Mouse (Mus musculus): ENCODE measurements around the gene Cers5. TPM values are rescaled to one million over a fixed set of nuclear protein-coding genes. Genes with fewer than 3 reads are reported as not detected.

Cers5 gene
- polyA plus RNA-seq, 1 experiment from 2014 or later, result 77.0 TPM

DNA sequence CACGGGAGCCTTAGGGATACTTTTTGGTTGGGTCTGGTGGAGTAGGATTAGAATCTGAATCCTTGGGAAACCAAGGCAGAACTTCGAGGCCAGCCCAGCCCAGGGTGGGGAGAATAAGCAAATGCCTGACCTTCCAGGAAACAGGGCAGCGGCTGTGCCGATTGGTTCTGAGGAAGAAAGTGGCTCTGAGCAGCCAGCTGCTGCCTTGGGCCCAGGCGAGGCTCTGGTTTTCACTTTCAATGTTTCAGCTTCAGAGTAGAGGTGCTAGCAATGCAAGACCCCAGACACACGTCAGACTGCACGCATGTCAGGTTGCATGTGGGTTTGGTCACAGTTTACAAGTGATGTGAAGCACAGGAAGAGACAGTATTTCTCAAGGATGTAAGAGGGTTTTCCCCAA lies 39.4 kb upstream of the Cers5 start:
- WGBS, result 48% methylated on average over 7 of the region's 7 CpGs
- H3K4me1 ChIP-seq (ENCODE audit: control insufficient read depth, insufficient read depth, low read length), result 0 out of 2 replicates have a peak, but pooled peaks cover 2% of the 10 kb centered on the region
- H3K9ac ChIP-seq (replicated peaks; ENCODE audit: low read depth, low read length), result no peak overlapping the region
- peak overlapping the region; percentile 45 for H3K27ac ChIP-seq (ENCODE audit: low read length)
- no peaks in the 10 kb centered on the region for H3K9me3 ChIP-seq (ENCODE audit: control insufficient read depth, low read depth, low read length)
- no peak overlapping the region for H3K4me3 ChIP-seq (ENCODE audit: low read depth, low read length)
- no peak overlapping the region for H3K4me2 ChIP-seq (replicated peaks; ENCODE audit: low read depth, low read length)
- H3K36me3 ChIP-seq (ENCODE audit: control insufficient read depth, insufficient read depth, low read length), result peaks cover 26% of the 10 kb centered on the region; the same call in 1 of the 2 replicates
- no peak for ATAC-seq (ENCODE audit: insufficient number of reproducible peaks, insufficient read depth, low FRiP score, low read depth)
- no peaks in the 10 kb centered on the region for H3K27me3 ChIP-seq (ENCODE audit: control insufficient read depth, insufficient read depth, low read length)

DNA sequence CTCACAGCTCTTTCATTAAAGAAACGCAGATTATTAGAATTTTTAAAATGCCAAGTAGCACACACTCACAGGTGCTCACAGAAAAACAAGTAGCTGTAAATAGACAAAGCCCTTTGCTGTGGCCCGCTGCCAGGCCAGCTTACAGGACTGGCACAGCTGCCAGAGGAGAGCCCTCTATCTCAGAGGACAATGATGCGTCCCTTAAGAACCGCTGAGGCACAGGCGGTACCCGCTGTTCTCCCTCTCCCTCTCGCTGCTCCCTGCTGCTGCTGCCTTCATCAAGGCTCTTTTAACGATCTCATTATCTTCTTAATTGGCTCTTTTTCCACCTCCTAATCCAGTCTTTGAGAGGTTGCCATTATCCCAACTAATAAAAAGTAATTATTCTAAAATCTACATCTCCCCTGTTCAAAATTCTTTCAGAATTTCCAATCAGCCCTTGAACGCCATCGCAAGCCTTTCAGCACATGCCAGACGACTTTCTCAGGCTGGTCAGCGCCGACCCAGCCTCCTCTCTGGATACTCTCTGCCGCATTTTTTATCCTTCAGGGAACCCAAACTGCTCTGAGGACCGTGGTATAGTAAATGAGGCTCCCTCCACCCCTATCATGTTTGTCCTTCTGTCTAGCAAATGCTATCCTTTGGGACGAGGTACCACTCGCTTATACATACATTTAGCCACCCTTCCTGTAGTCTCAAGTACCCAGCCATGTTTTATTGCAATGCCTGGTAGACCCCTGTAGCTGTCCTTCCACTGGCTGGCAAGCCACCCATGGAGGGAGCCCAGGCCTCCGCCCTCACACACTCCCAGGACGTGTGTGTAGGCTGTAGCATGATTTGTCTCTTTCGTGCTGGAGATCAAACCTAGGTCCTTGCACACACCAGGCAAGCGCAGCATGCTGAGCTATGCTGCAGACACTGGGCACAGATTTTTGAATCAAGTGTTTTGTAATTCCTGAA lies 35.4 kb upstream of the Cers5 start:
- H3K4me2 ChIP-seq (replicated peaks; ENCODE audit: low read depth, low read length), result no peak overlapping the region
- H3K9ac ChIP-seq (replicated peaks; ENCODE audit: low read depth, low read length), result no peak overlapping the region
- H3K36me3 ChIP-seq (ENCODE audit: control insufficient read depth, insufficient read depth, low read length), result peaks cover 37% of the 10 kb centered on the region
- no peak for ATAC-seq (ENCODE audit: insufficient number of reproducible peaks, insufficient read depth, low FRiP score, low read depth)
- H3K4me3 ChIP-seq (ENCODE audit: low read depth, low read length), result no peak overlapping the region
- H3K27me3 ChIP-seq (ENCODE audit: control insufficient read depth, insufficient read depth, low read length), result no peaks in the 10 kb centered on the region
- H3K9me3 ChIP-seq (ENCODE audit: control insufficient read depth, low read depth, low read length), result no peaks in the 10 kb centered on the region
- 0 out of 2 replicates have a peak, but pooled peaks cover 2% of the 10 kb centered on the region for H3K4me1 ChIP-seq (ENCODE audit: control insufficient read depth, insufficient read depth, low read length)
- peak overlapping the region; percentile 11; the same call in 1 of the 2 replicates for H3K27ac ChIP-seq (ENCODE audit: low read length)
- 71% methylated on average over 21 of the region's 21 CpGs for whole genome bisulfite sequencing

DNA sequence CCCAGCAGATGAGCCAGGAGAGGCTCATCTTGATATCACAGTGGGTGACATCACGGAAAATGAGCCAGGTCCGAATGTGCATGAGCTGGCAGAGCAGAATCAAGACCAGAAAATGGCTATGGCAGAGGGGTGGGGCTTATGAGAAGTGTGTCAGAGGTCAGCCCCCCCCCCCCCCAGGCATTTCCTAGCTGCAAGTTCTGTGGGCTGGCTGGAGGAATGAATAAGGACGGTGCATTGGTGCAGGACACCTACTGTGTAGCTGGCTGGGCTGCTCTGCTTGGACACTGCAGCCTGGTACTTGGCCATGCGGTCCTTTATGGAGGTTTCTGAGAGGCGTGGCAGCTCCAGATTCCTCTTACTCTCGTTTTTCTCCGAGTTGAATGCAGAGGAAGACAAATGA lies 33.5 kb upstream of the Cers5 start:
- WGBS, result 47% methylated on average over 7 of the region's 7 CpGs
- H3K4me2 ChIP-seq (replicated peaks; ENCODE audit: low read depth, low read length), result no peak overlapping the region
- no peak overlapping the region for H3K27ac ChIP-seq (ENCODE audit: low read length)
- H3K36me3 ChIP-seq (ENCODE audit: control insufficient read depth, insufficient read depth, low read length), result peaks cover 48% of the 10 kb centered on the region
- no peak overlapping the region for H3K9ac ChIP-seq (replicated peaks; ENCODE audit: low read depth, low read length)
- H3K4me3 ChIP-seq (ENCODE audit: low read depth, low read length), result no peak overlapping the region
- H3K4me1 ChIP-seq (ENCODE audit: control insufficient read depth, insufficient read depth, low read length), result no peaks in the 10 kb centered on the region
- no peaks in the 10 kb centered on the region for H3K9me3 ChIP-seq (ENCODE audit: control insufficient read depth, low read depth, low read length)
- ATAC-seq (ENCODE audit: insufficient number of reproducible peaks, insufficient read depth, low FRiP score, low read depth), result no peak
- no peaks in the 10 kb centered on the region for H3K27me3 ChIP-seq (ENCODE audit: control insufficient read depth, insufficient read depth, low read length)

DNA sequence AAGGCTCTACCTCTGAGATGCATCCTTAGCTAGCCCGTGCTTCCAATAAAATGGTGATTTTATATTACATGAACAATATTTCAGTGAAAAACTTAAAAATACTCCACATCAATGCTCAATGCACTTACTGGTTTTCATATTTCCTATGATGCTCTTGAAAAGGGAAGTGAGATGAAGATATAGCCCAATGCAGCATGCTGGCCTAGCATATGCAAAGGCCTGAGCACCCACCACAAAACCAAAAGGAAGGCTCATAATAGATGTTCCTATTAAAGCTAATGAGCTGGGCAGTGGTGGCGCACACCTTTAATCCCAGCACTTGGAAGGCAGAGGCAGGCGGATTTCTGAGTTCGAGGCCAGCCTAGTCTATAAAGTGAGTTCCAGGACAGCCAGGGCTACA lies 33.0 kb upstream of the Cers5 start:
- no peak for ATAC-seq (ENCODE audit: insufficient number of reproducible peaks, insufficient read depth, low FRiP score, low read depth)
- Histone ChIP-seq H3K27me3 (ENCODE audit: control insufficient read depth, insufficient read depth, low read length) (no peaks in the 10 kb centered on the region), H3K4me1 (ENCODE audit: control insufficient read depth, insufficient read depth, low read length) (no peaks in the 10 kb centered on the region), H3K4me3 (ENCODE audit: low read depth, low read length) (no peak overlapping the region), H3K4me2 (replicated peaks; ENCODE audit: low read depth, low read length) (no peak overlapping the region), H3K27ac (ENCODE audit: low read length) (no peak overlapping the region), H3K9me3 (ENCODE audit: control insufficient read depth, low read depth, low read length) (no peaks in the 10 kb centered on the region), H3K9ac (replicated peaks; ENCODE audit: low read depth, low read length) (no peak overlapping the region), H3K36me3 (ENCODE audit: control insufficient read depth, insufficient read depth, low read length) (peaks cover 48% of the 10 kb centered on the region)
- 93% methylated on average over 4 of the region's 4 CpGs for WGBS

DNA sequence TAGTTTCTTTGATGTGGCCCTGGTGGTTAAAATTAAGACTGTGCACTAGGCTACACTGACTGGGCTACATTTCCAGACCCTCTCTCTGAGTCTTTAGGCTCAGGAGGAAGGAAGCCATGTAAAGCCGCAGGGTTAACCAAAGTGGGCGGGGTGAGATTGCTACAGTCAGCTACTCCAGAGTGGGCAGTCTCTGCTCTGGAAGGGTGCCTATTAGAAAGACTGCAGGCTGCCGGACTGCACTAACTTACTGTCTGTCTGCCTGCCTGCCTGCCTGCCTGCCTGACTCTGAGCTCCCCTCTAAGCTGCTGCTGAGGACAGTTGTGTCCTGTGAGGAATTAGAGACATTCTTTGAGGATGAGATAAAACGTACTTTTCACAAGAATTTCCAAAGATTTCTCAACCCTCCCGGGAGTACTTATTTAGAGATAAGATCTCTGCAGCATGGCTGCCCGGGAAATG lies 30.5 kb upstream of the Cers5 start:
- H3K9me3 ChIP-seq (ENCODE audit: control insufficient read depth, low read depth, low read length), result no peaks in the 10 kb centered on the region
- WGBS, result 13% methylated on average over 6 of the region's 6 CpGs
- no peak overlapping the region for H3K4me3 ChIP-seq (ENCODE audit: low read depth, low read length)
- no peak overlapping the region for H3K4me2 ChIP-seq (replicated peaks; ENCODE audit: low read depth, low read length)
- no peak overlapping the region for H3K9ac ChIP-seq (replicated peaks; ENCODE audit: low read depth, low read length)
- no peaks in the 10 kb centered on the region for H3K27me3 ChIP-seq (ENCODE audit: control insufficient read depth, insufficient read depth, low read length)
- 0 out of 2 replicates have a peak, but pooled peaks have one; percentile 42 for ATAC-seq (ENCODE audit: insufficient number of reproducible peaks, insufficient read depth, low FRiP score, low read depth)
- H3K4me1 ChIP-seq (ENCODE audit: control insufficient read depth, insufficient read depth, low read length), result no peaks in the 10 kb centered on the region
- H3K36me3 ChIP-seq (ENCODE audit: control insufficient read depth, insufficient read depth, low read length), result peaks cover 47% of the 10 kb centered on the region
- peak overlapping the region; percentile 3; the same call in 1 of the 2 replicates for H3K27ac ChIP-seq (ENCODE audit: low read length)

DNA sequence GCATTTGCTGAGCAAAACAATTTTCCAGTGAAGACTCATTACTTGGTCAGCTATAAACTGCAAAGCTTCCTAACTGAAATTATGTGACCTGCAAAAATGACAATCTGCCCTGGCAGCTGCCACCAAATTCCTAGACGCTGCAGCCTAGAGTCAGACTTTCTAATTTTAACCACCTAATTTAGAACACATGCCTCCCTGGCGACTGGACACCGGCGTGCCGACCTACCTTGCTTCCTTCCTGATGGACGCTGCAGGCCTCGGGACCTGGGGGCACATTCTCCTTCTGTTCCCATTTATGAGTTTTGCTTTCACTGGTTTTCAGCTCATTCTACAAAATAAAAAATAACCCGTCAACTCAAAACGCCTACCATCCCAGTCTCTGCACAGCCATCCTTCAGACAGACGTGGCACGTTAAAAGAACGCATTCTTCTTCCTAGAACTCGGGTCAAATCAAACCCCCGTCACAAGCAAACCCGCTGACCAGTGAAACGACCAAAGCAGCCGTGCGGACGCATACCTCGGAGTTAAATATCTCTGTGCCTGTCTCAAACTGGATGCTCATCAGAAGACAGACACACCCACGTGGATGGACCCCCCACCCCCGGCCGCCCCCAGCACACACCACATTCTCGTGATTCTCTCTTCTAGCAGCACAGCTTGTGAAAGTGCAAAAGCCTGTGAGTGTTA lies 29.3 kb upstream of the Cers5 start:
- ATAC-seq (ENCODE audit: insufficient number of reproducible peaks, insufficient read depth, low FRiP score, low read depth), result no peak
- WGBS, result 51% methylated on average over 24 of the region's 24 CpGs
- Histone ChIP-seq H3K27ac (ENCODE audit: low read length) (no peak overlapping the region), H3K4me3 (ENCODE audit: low read depth, low read length) (no peak overlapping the region), H3K36me3 (ENCODE audit: control insufficient read depth, insufficient read depth, low read length) (peaks cover 40% of the 10 kb centered on the region), H3K4me2 (replicated peaks; ENCODE audit: low read depth, low read length) (no peak overlapping the region), H3K27me3 (ENCODE audit: control insufficient read depth, insufficient read depth, low read length) (no peaks in the 10 kb centered on the region), H3K4me1 (ENCODE audit: control insufficient read depth, insufficient read depth, low read length) (no peaks in the 10 kb centered on the region), H3K9ac (replicated peaks; ENCODE audit: low read depth, low read length) (no peak overlapping the region), H3K9me3 (ENCODE audit: control insufficient read depth, low read depth, low read length) (no peaks in the 10 kb centered on the region)

DNA sequence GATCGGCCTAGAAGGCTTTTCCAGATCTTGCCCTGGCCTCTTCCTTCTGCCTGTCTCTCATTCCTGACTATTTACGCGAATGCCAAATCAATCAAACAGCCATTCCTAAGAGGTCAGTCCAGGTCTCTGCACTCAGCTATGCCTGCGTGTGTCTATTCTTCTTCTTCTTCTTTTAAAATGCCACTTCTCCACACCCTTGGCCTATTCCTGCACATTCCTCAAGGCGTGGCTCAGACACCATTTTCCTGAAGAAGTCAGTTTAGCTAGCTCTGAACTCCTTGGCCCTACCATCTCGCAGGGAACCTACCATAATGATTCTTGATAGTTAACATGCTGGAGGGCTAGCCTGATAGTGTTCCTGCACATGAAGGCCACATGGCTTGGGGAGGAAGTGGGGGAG lies 27.0 kb upstream of the Cers5 start:
- no peaks in the 10 kb centered on the region for H3K9me3 ChIP-seq (ENCODE audit: control insufficient read depth, low read depth, low read length)
- no peak overlapping the region for H3K27ac ChIP-seq (ENCODE audit: low read length)
- 42% methylated on average over 6 of the region's 6 CpGs for whole genome bisulfite sequencing
- H3K9ac ChIP-seq (replicated peaks; ENCODE audit: low read depth, low read length), result no peak overlapping the region
- H3K27me3 ChIP-seq (ENCODE audit: control insufficient read depth, insufficient read depth, low read length), result no peaks in the 10 kb centered on the region
- H3K4me1 ChIP-seq (ENCODE audit: control insufficient read depth, insufficient read depth, low read length), result no peaks in the 10 kb centered on the region
- peaks cover 19% of the 10 kb centered on the region for H3K36me3 ChIP-seq (ENCODE audit: control insufficient read depth, insufficient read depth, low read length)
- no peak overlapping the region for H3K4me2 ChIP-seq (replicated peaks; ENCODE audit: low read depth, low read length)
- H3K4me3 ChIP-seq (ENCODE audit: low read depth, low read length), result no peak overlapping the region
- ATAC-seq (ENCODE audit: insufficient number of reproducible peaks, insufficient read depth, low FRiP score, low read depth), result no peak

DNA sequence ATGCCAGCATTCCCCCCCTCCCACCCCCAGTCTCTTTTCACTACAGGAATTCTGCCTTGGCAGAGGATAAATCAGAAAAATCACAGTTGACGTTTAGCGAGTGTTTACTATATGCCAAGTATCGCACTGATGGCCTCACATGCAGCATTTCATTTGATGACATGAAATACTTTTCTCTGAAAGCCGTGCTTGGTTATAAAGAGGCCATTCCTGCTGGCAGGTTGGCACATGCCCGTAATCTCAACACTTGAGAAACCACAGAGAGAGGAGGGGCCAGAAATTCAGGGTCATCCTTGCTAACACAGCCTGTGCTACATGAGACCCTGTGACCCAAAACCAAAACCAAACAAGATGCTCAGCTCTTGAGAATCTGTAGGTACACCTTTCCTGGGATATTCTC lies 25.2 kb upstream of the Cers5 start:
- Histone ChIP-seq H3K9ac (replicated peaks; ENCODE audit: low read depth, low read length) (no peak overlapping the region), H3K27ac (ENCODE audit: low read length) (peak overlapping the region; percentile 62; the same call in 1 of the 2 replicates), H3K4me3 (ENCODE audit: low read depth, low read length) (no peak overlapping the region), H3K4me1 (ENCODE audit: control insufficient read depth, insufficient read depth, low read length) (no peaks in the 10 kb centered on the region), H3K27me3 (ENCODE audit: control insufficient read depth, insufficient read depth, low read length) (no peaks in the 10 kb centered on the region), H3K9me3 (ENCODE audit: control insufficient read depth, low read depth, low read length) (no peaks in the 10 kb centered on the region), H3K4me2 (replicated peaks; ENCODE audit: low read depth, low read length) (no peak overlapping the region), H3K36me3 (ENCODE audit: control insufficient read depth, insufficient read depth, low read length) (peaks cover 25% of the 10 kb centered on the region)
- ATAC-seq (ENCODE audit: insufficient number of reproducible peaks, insufficient read depth, low FRiP score, low read depth), result no peak
- 63% methylated on average over 5 of the region's 5 CpGs for WGBS
